Mouse (Mus musculus): ENCODE data around the gene Pank4.

DNA sequence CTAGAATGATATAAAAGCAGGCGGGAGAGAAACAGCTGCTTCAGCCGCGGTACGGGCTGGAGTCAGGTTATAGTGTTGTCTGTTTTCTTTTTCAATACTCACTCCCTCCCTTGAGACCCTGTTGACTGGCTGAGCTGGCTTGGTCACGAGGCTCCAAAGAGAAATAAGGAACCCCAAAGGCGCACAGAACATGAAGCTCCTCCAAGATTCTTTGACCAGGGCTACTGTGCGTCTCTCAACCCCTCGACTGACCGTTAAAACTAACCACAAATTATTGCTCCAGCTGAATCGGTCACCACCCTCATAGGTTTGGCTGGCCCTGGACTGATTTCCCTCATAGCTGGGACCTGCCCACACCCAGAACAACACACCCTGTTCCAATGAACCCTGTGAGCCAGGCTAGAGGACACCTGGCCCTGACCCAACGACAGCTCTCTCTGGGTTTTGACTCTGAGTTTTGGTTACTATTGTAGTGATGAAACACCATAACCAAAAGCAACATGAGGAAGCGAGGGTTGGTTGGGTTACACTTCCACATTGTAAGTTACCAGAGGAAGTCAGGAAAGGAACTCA, 34.7 kb upstream of the Pank4 start:
- no peak for TF ChIP-seq CTCF (IDR thresholded peaks at IDR 0.05; ENCODE audit: low read depth)
- TF ChIP-seq EP300 (optimal IDR thresholded peaks at IDR 0.05), result no peak
